ENCODE assay signal across 20 mouse cellular contexts in the genomic region with DNA sequence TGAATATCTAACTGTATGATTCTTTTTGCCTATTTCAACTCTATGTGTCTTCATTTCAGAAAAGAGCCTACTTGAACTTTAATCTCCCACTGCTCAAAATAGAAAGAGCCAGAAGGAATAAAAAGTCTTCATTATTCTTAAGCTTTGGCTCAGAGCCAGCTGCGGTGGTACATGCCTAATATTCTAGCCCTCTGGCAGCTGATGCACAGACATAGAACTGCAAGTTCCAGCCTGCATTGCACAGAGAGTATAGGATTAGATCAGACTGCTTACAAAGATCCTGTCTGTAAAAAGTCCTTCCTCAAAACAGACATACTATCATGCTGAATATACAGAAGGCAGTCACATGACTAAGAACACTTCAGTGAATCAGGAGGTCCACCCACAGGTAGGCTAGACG.
DNase-seq lines count a peak whose midpoint lies in the region; ATAC-seq and TF ChIP-seq lines count a peak whose summit lies in the region.
"Had no signal": no experiment of that assay in that cellular context is flagged by ENCODE, and none has a peak within 500 bp of the region (broad histone marks: within the 10 kb centered on the region; RNA-seq: fewer than 3 reads in every experiment).

No protein-coding gene starts in this region.

- no peak for TF ChIP-seq POLR2A in limb, embryonic 14.5 days (IDR thresholded peaks at IDR 0.05; ENCODE audit: borderline replicate concordance, extremely low read depth, insufficient read depth, insufficient read length)

- no peak for TF ChIP-seq CTCF in midbrain, postnatal 0 days (IDR thresholded peaks at IDR 0.05)

- no peaks in the 10 kb centered on the region for H3K36me3 ChIP-seq in embryonic facial prominence, embryonic 11.5 days (replicated peaks; ENCODE audit: control insufficient read depth, insufficient read depth, low read depth, low read length)
- H3K36me3 ChIP-seq in embryonic facial prominence, embryonic 10.5 days (replicated peaks) = no peaks in the 10 kb centered on the region
- H3K36me3 ChIP-seq in limb, embryonic 14.5 days (ENCODE audit: control insufficient read depth, insufficient read depth, low read length) = no peaks in the 10 kb centered on the region
- H3K36me3 ChIP-seq in limb, embryonic 10.5 days = no peaks in the 10 kb centered on the region
- H3K36me3 ChIP-seq in midbrain, postnatal 0 days (ENCODE audit: insufficient read depth, low read length) = no peaks in the 10 kb centered on the region
- H3K36me3 ChIP-seq in midbrain, embryonic 10.5 days = no peaks in the 10 kb centered on the region
- H3K36me3 ChIP-seq: embryonic facial prominence, embryonic 13.5 days; heart, embryonic 10.5 days; kidney, embryonic 15.5 days had no signal

- H3K4me1 ChIP-seq in embryonic facial prominence, embryonic 11.5 days (ENCODE audit: control insufficient read depth, insufficient read depth, low read length) = no peaks in the 10 kb centered on the region
- no peaks in the 10 kb centered on the region for H3K4me1 ChIP-seq in embryonic facial prominence, embryonic 10.5 days
- no peaks in the 10 kb centered on the region for H3K4me1 ChIP-seq in limb, embryonic 14.5 days (ENCODE audit: control insufficient read depth, insufficient read depth, low read length)
- no peaks in the 10 kb centered on the region for H3K4me1 ChIP-seq in limb, embryonic 10.5 days
- no peaks in the 10 kb centered on the region for H3K4me1 ChIP-seq in midbrain, postnatal 0 days (ENCODE audit: insufficient read depth, low read length)
- H3K4me1 ChIP-seq in midbrain, embryonic 10.5 days = no peaks in the 10 kb centered on the region
- H3K4me1 ChIP-seq: embryonic facial prominence, embryonic 13.5 days; heart, embryonic 10.5 days; kidney, embryonic 15.5 days had no signal

- no peak overlapping the region for H3K9ac ChIP-seq in embryonic facial prominence, embryonic 11.5 days (replicated peaks; ENCODE audit: low read length)
- H3K9ac ChIP-seq in limb, embryonic 14.5 days (ENCODE audit: low read depth, low read length, severe bottlenecking) = no peak overlapping the region
- no peak overlapping the region for H3K9ac ChIP-seq in midbrain, postnatal 0 days (replicated peaks; ENCODE audit: low read length, poor library complexity, severe bottlenecking)
- H3K9ac ChIP-seq: embryonic facial prominence, embryonic 13.5 days; kidney, embryonic 15.5 days had no signal

- no peak overlapping the region for H3K27ac ChIP-seq in embryonic facial prominence, embryonic 11.5 days (replicated peaks; ENCODE audit: low read depth, low read length)
- no peak overlapping the region for H3K27ac ChIP-seq in embryonic facial prominence, embryonic 10.5 days (replicated peaks)
- no peak overlapping the region for H3K27ac ChIP-seq in limb, embryonic 14.5 days (replicated peaks; ENCODE audit: low read depth, low read length)
- no peak overlapping the region for H3K27ac ChIP-seq in limb, embryonic 10.5 days
- no peak overlapping the region for H3K27ac ChIP-seq in midbrain, postnatal 0 days (ENCODE audit: low read depth, low read length)
- no peak overlapping the region for H3K27ac ChIP-seq in midbrain, embryonic 10.5 days (replicated peaks)
- H3K27ac ChIP-seq: embryonic facial prominence, embryonic 13.5 days; heart, embryonic 10.5 days; kidney, embryonic 15.5 days; layer of hippocampus, adult 2 months; macrophage had no signal

- peak; percentile 7 for DNase-seq in embryonic facial prominence, embryonic 11.5 days (ENCODE audit: low spot score)
- DNase-seq in embryonic facial prominence, embryonic 10.5 days (ENCODE audit: low spot score) = no peak
- peak; percentile 36 for DNase-seq in limb, embryonic 14.5 days (ENCODE audit: low spot score)
- DNase-seq in limb, embryonic 10.5 days (ENCODE audit: low spot score) = no peak
- peak; percentile 17 for DNase-seq in midbrain, postnatal 0 days (ENCODE audit: low spot score)
- DNase-seq in midbrain, embryonic 10.5 days (ENCODE audit: low spot score) = no peak
- peak; percentile 4 for DNase-seq in retina, adult 2 months (ENCODE audit: low read depth, low spot score)
- no peak for DNase-seq in spleen, postnatal 14 days (ENCODE audit: low spot score in 2 of 2)
- DNase-seq: adrenal gland, postnatal 25 days; cerebellum, adult 9-11 months; gastrocnemius, postnatal 14 days; heart, postnatal 4 days; liver; right cerebral cortex, adult 18-20 months had no signal

- H3K4me3 ChIP-seq in embryonic facial prominence, embryonic 11.5 days (ENCODE audit: low read depth, low read length) = no peak overlapping the region
- H3K4me3 ChIP-seq in embryonic facial prominence, embryonic 10.5 days = no peak overlapping the region
- H3K4me3 ChIP-seq in limb, embryonic 14.5 days (replicated peaks; ENCODE audit: low read length) = no peak overlapping the region
- H3K4me3 ChIP-seq in limb, embryonic 10.5 days = no peak overlapping the region
- H3K4me3 ChIP-seq in midbrain, postnatal 0 days (ENCODE audit: low read depth, low read length) = no peak overlapping the region
- H3K4me3 ChIP-seq in midbrain, embryonic 10.5 days = no peak overlapping the region
- H3K4me3 ChIP-seq: embryonic facial prominence, embryonic 13.5 days; heart, embryonic 10.5 days; kidney, embryonic 15.5 days; layer of hippocampus, adult 2 months had no signal

- no peaks in the 10 kb centered on the region for H3K27me3 ChIP-seq in embryonic facial prominence, embryonic 11.5 days (ENCODE audit: control insufficient read depth, insufficient read depth, low read length)
- no peaks in the 10 kb centered on the region for H3K27me3 ChIP-seq in embryonic facial prominence, embryonic 10.5 days (replicated peaks; ENCODE audit: low read depth, poor library complexity, severe bottlenecking)
- H3K27me3 ChIP-seq in limb, embryonic 14.5 days (ENCODE audit: control insufficient read depth, insufficient read depth, low read length) = no peaks in the 10 kb centered on the region
- H3K27me3 ChIP-seq in limb, embryonic 10.5 days (ENCODE audit: low read depth, poor library complexity, severe bottlenecking) = no peaks in the 10 kb centered on the region
- H3K27me3 ChIP-seq in midbrain, postnatal 0 days (ENCODE audit: insufficient read depth, low read length) = no peaks in the 10 kb centered on the region
- no peaks in the 10 kb centered on the region for H3K27me3 ChIP-seq in midbrain, embryonic 10.5 days (ENCODE audit: low read depth, poor library complexity, severe bottlenecking)
- H3K27me3 ChIP-seq: embryonic facial prominence, embryonic 13.5 days; kidney, embryonic 15.5 days had no signal

- 67% methylated on average over 2 of the region's 2 CpGs for WGBS in embryonic facial prominence, embryonic 11.5 days
- WGBS in embryonic facial prominence, embryonic 10.5 days = 81% methylated on average over 2 of the region's 2 CpGs
- 55% methylated on average over 2 of the region's 2 CpGs for WGBS in limb, embryonic 14.5 days
- WGBS in limb, embryonic 10.5 days = 85% methylated on average over 2 of the region's 2 CpGs
- WGBS in midbrain, postnatal 0 days = 45% methylated on average over 2 of the region's 2 CpGs
- 81% methylated on average over 2 of the region's 2 CpGs for WGBS in midbrain, embryonic 10.5 days

- H3K9me3 ChIP-seq in embryonic facial prominence, embryonic 11.5 days (replicated peaks; ENCODE audit: control insufficient read depth, low read length) = no peaks in the 10 kb centered on the region
- no peaks in the 10 kb centered on the region for H3K9me3 ChIP-seq in embryonic facial prominence, embryonic 10.5 days
- H3K9me3 ChIP-seq in limb, embryonic 14.5 days (ENCODE audit: control insufficient read depth, low read length) = no peaks in the 10 kb centered on the region
- no peaks in the 10 kb centered on the region for H3K9me3 ChIP-seq in limb, embryonic 10.5 days (replicated peaks)
- H3K9me3 ChIP-seq in midbrain, postnatal 0 days (ENCODE audit: low read length) = no peaks in the 10 kb centered on the region
- no peaks in the 10 kb centered on the region for H3K9me3 ChIP-seq in midbrain, embryonic 10.5 days (replicated peaks)
- H3K9me3 ChIP-seq: embryonic facial prominence, embryonic 13.5 days; heart, embryonic 10.5 days; kidney, embryonic 15.5 days had no signal

- no peak overlapping the region for H3K4me2 ChIP-seq in embryonic facial prominence, embryonic 11.5 days (ENCODE audit: low read depth, low read length)
- H3K4me2 ChIP-seq in limb, embryonic 14.5 days (replicated peaks; ENCODE audit: low read depth, low read length, severe bottlenecking) = no peak overlapping the region
- H3K4me2 ChIP-seq in midbrain, postnatal 0 days (ENCODE audit: low read depth, low read length, poor library complexity, severe bottlenecking) = no peak overlapping the region
- H3K4me2 ChIP-seq: embryonic facial prominence, embryonic 13.5 days; kidney, embryonic 15.5 days had no signal

- ATAC-seq in embryonic facial prominence, embryonic 11.5 days (replicated peaks; ENCODE audit: insufficient number of reproducible peaks, low FRiP score, low TSS enrichment, low read depth) = no peak
- ATAC-seq in limb, embryonic 14.5 days (ENCODE audit: low FRiP score, low read depth) = no peak
- ATAC-seq in midbrain, postnatal 0 days (ENCODE audit: low FRiP score) = no peak
- ATAC-seq: activated CD4-positive, CD25-positive, alpha-beta regulatory T cell, adult 4 months had no signal

Comparison
In these comparisons a context has a peak if more than half of its experiments do, and no peak if none do; other contexts are left out.
1. DNase-seq: peak in embryonic facial prominence, embryonic 11.5 days (single experiment), limb, embryonic 14.5 days (single experiment), midbrain, postnatal 0 days (single experiment) and retina, adult 2 months (single experiment); none in embryonic facial prominence, embryonic 10.5 days (single experiment), limb, embryonic 10.5 days (single experiment), midbrain, embryonic 10.5 days (single experiment) and spleen, postnatal 14 days (0 of 2).